Mouse (Mus musculus) cerebellum, adult 11 months (tissue): ENCODE results near the gene Pigu.

Experiments
- DNase-seq: peaks from one replicate; pipeline ENCODE4 v3.0.0; 2022

Pigu gene

DNA sequence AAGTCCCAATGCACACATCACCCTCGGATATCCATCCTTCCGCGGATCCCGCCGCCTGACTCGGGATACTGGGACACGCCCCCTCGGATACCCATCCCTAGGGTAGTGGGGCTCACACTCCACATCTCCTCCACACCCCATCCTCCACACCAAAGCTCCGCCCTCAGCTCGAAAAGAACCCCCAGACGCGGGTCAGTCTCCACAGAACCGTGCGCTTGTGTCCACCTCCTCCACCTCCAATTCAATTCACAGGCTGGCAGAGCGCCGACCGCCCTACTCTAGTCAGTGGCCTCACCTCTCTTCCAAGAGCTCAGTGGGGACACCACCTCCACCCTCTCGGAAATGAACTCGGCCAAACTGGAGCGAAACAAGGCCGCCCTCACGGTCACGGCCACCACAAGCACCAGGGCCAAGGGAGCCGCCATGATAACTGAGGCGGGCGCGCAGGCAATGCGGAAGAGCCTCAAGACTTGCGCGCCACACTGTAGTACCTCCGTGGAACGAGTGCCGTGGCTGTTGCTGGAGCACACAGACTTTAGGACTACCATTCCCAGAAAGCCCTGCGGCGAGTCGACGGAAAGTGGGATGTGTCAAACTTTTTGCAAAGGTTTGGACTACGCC, at the start of gene Pigu:
Gene Pigu (minus strand): TSS at position 460 of the 621 bp plus-strand sequence.
- DNase-seq: peak; percentile 89

DNA sequence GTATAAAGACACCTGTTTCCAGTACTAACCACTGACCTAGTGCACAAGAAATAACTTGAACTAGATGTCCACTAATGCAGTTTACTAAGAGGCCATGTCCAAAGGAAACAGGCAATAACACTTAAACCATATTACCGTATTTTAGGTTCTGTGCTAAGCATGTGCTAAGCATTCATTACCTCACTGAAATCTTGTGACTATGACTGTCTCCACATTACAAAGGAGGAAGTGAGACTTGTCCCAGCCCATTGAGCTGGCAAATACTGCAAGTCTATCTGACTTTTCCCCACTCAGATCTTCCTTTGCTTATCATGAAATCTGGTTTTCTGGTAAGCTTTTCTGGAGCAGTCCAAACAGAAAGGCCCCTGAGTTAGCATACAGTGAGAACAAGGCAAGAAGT, 47.4 kb upstream of the Pigu start:
- no peak for DNase-seq

DNA sequence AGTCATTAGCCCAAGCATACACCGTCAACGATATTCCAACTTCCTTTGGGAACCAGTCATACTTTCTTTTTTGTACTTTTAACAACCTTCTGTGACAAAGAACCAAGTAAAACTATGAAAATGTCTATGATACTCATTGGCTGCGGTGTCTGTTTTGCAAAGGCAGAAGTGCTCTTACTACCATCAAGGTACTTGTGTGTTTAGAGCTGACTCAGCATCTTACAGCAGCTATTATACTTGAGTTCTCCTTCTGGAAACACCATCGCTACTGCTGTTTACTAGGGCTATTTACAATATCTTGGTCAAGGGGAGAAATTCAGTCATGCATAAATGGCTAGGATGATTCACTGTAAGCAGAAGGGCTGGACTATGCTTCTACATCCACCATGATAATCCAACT, 44.7 kb upstream of the Pigu start:
- DNase-seq: no peak

DNA sequence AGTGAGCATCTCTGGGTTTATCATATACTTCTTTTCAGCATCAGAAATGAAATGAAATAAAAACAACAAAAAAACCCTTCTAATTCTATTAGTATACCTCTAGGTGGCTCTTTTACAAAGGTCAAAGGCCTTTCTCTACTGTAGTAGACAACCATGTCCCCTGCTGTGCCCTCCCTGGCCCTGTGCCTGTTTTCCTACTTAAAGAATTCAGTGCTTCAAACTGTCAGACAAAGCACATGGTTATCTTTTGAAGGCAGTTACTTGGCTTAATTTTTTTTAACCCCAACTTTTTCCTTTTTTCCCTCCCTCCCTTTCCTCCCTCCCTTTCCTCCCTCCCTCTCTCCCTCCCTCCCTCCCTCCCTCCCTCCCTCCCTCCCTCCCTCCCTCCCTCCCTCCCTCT, 43.0 kb upstream of the Pigu start:
- peak; percentile 40 for DNase-seq

DNA sequence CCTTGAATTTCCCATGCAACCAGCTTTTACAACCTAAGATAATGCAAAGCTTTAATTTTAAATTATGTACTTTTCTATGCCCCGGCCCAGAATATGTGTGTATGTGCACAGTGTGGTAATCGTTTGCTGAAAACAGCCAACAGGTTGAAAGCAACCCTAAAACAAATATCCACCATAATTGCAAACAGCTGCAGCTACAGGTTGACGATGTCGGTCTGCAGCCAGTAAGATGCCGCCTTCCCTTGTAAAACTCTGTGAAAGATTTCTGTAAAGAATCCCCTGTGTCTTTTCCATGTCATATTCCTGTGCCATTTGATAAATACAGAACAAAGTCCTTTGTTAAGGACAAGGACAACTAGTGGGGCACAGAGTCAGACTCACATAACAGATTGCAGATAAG, 37.4 kb upstream of the Pigu start:
- DNase-seq: no peak

DNA sequence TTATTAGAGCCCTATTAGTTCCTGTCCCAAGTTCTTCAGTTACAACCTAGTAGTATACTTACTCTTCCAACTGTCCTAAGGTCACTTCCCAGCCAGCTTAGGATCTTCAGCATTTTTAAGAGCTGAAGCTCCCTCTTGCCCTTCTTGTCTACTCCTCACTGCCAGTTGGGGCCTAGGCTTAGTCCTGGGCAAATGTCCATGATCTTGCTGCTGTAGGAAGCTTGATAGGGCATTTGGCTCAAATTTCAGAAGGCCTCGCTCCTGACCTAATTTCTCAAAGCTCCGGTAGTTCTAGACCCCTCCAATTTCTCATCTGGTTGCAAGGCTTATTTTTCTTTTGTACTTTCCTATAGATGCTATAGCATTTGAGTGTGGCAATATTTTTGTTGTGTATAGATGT, 31.3 kb upstream of the Pigu start:
- peak; percentile 21 for DNase-seq

DNA sequence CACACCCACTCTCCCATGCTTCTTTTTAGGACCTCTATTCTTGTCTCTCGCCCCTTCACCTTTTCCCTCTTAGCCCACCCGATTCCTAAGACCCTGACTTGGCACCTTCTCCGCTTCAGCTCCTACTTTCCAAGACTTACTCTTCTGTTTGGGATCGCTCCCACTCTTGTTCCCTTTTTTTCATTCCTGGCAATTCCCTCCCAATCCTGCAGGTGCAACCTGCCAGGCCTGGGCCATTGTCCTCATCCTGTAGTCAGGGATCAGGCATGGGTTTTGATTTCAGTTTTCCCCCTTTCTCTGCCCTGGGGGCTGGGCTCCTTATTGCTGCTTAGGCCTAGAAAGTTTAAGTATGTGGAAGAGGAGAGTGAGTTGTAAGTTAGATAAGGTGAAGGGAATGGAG, 29.8 kb upstream of the Pigu start:
- peak; percentile 13 for DNase-seq

- DNase-seq: peak; percentile 32
These were observed 29.3 kb upstream of the Pigu start for GRCm38 (mm10) chr2:155386534-155386899.

DNA sequence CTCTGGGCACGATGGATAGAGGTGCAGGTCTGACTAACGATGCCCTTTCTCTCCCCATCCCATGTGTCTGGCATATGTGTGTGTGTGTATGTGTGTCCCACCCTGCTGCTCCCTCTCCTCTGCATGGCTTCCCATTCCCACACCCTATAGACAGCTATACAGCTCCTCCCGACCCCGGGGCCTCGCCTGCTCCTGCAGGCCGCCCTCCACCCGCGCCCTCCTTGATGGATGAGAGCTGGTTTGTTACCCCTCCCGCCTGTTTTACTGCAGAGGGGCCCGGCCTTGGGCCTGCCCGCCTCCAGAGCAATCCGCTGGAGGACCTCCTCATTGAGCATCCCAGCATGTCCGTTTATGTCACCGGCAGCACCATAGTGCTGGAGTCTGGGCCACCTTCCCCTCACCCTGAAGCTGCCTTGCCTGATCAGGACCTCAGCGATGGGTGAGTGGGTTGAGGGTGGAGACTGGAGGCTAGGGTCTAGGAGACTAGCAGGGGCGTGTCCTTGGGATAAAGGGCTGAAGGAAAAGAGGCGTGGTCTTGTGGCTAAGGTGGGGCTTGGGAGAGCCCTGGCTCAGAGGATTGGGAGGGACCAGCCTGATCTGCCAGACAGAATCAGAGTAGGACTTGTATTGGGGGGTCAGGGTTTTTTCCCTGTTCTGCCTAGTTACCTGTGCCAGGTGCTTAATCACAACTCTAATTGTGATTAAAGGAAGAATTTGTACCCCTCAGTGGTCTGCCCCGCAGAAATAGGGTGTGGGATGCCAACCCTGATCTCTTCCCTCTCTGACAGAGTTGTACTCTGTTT, 28.7 kb upstream of the Pigu start:
- peak; percentile 16 for DNase-seq

GRCm38 (mm10) chr2:155385090-155385489, 27.9 kb upstream of the Pigu start:
- DNase-seq: peak; percentile 82

DNA sequence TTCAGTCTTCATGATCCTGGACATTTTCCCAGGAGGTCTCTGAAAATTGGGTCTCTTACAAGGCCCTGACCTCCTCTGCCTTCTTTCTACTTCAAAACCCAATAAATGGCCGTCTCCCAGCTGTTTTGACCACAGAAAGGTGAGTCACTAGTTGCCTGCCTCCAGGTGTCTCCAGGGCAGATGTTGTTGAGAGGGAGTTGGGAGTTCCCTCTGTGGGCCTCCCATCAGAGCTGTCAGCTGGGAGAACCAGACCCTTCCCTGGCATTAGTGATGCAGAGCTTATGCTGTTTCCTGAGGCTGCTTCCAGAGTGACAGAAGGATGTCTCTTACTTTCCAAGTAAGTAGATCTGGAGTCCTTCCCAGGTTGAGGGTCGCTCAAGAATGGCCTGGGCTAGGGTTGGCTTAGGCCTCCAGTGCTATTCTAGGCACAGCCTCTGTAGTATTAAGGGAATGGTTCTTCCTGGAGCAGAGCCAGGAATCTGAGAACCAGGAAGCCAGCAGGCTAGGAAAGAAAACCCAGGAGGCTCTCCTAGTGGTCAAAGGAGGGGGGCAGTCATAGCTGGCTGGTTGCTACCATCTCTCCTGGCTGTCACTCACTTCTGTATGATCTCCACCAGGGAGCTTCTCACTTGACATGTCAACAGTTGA, 25.7 kb upstream of the Pigu start:
- DNase-seq: peak; percentile 39

GRCm38 (mm10) chr2:155382332-155382700, 25.1 kb upstream of the Pigu start:
- DNase-seq: no peak

- peak; percentile 98 for DNase-seq
These were observed 24.6 kb upstream of the Pigu start for GRCm38 (mm10) chr2:155381643-155382331.

DNA sequence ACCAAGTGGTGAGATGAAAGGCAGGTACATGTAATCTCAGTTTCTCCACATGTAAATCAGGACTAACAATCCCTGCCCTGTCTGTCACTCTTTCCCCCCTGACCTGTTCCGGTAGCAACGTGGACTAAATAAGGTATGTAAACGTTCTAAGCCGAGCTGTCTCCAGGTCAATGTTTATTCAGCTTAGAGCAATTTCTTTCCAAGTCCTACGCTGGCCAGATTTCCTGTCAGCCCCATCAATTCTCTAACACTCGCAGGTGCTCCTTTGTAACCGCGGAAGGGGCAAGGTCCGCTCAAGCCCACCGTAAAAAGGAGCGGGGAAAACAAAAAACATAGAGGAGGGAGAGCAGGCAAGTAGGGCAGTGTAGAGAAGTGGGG, 23.8 kb upstream of the Pigu start:
- DNase-seq: peak; percentile 43

DNA sequence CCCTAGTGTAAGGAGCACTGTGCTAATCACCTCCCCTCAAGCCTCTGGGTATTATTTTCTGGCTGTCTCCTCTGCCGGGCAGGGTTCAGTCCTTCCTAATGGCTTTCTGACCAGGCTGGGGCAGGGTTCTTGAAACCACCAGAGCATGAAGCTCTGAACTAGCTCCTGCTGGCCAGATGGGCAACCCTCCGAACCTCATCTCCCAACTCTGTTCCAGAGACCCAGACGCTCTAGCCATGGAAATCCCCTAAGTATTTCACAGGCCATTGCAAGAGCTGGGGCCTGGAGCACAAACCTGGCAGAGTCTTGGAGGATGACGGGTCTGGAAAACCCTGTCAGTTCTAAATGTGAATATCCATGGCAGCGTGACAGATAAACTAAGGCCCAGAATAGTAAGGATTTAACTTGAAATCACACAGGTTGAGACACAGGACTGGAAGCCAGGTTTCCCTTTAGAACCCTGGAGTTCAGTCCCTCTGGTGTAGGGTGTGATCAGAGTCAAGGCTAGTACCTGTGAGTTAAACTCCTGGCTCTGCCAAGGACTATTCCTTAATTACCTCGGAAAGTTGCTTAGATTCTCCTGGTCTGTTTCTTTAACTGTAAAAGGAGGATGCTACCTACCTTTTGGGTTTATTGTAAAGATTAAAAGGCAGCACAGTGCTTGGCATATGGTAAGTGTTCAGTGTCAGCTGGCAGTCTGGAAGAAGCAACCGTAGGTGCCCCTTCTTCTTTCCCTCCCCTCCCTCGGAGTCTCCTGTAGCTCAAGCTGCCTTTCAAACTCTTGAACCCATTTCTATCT, 23.2 kb upstream of the Pigu start, which contains the start of gene Trp53inp2:
Gene Trp53inp2 (plus strand): TSS at position 799 of the 799 bp plus-strand sequence.
- DNase-seq: peak; percentile 30

DNA sequence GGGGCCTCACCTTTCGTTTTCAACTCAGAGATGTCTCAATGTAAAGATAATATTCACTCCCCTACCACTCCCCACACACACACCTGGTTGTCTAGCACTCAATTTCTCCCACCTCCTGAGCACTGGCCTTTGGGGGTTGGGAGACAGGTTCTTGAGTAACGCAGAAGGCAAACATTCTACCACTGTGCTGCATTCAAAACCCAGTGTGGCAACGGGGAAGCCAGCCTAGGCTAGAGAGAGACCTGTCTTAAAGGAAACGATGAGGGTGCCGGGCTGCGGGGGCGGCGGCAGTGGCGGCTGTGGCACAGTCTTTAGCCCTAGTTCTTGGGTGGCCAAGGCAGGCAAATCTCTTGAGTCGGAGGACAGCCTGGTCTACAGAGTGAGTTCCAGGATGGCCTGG, 19.0 kb upstream of the Pigu start:
- DNase-seq: no peak

GRCm38 (mm10) chr2:155374521-155374920, 17.3 kb upstream of the Pigu start:
- no peak for DNase-seq

- no peak for DNase-seq
These were observed 16.7 kb upstream of the Pigu start for GRCm38 (mm10) chr2:155373886-155374285.

GRCm38 (mm10) chr2:155373302-155373701, 16.1 kb upstream of the Pigu start:
- DNase-seq: no peak

GRCm38 (mm10) chr2:155372451-155372850, 15.2 kb upstream of the Pigu start:
- no peak for DNase-seq

GRCm38 (mm10) chr2:155369333-155369883, 12.2 kb upstream of the Pigu start:
- DNase-seq: no peak

DNA sequence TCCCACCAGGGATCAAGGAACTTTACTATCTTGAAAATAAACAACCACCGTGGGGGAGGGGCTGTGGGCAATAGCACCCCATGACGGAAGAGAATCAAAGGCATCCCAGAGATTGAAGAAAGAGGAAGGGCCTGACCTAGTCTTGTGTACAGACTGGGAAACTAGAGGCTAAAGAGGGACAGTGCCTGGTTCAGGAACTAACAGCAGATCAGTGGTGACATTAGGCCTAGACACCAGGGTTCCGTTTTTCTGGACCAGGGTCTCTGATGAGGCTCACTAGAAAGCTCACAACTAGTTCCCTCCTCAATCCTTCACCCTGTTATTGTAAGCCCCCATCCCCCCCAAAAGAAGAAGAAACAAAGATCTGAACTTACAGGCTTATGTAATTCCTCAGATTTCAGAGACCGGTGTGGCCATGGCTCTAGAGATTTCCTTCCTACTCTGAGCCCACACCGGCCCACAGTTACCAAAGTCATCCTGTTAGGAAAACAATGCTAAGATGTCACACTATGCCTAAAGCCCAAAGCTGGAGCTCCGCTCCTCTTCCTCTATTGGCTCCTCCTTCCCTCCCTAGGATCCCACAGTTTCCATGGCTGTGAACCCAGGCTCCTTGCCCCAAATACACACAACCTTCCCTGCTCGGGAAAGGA, 10.5 kb upstream of the Pigu start:
- no peak for DNase-seq
